Mouse (Mus musculus) bone marrow macrophage, adult 2 months (primary cell): ENCODE measurements around the gene Irf1.

Experiments used
- CTCF ChIP-seq: IDR thresholded peaks from 2 replicates; pipeline ENCODE4 v1.5.1; 2012; ENCODE audit warnings: low read depth, mild to moderate bottlenecking, low read length, moderate library complexity
- POLR2A ChIP-seq: IDR thresholded peaks from 2 replicates; pipeline ENCODE4 v1.6.1; 2012; ENCODE audit warnings: mild to moderate bottlenecking, low read depth, low read length, borderline replicate concordance

- no peak for TF ChIP-seq CTCF
- TF ChIP-seq POLR2A = no peak
Measured at GRCm38 (mm10) chr11:53800975-53801374, 31.2 kb downstream of the Irf1 start.
